Mouse (Mus musculus) megakaryocyte, embryonic 14.5 days (primary cell): ENCODE results near the gene Ube2r2. TPM values are rescaled to one million over a fixed set of nuclear protein-coding genes. Genes with fewer than 3 reads are reported as not detected.
A peak's percentile ranks its signal among the peaks of the same experiment; 100 is the strongest.

Experiments
- H3K27me3 ChIP-seq: replicated peaks from 2 replicates; pipeline ENCODE3; 2012; ENCODE audit warnings: inconsistent platforms
- H3K36me3 ChIP-seq: replicated peaks from 2 replicates; pipeline ENCODE3; 2012; ENCODE audit warnings: low read length, inconsistent platforms, mixed read lengths
- H3K4me1 ChIP-seq: 2 replicates; pipeline ENCODE4 v1.6.1; 2012; ENCODE audit warnings: inconsistent platforms
- H3K4me3 ChIP-seq: replicated peaks from 2 replicates; pipeline ENCODE3; 2012; ENCODE audit warnings: moderate library complexity, mild to moderate bottlenecking, inconsistent platforms
- H3K9me3 ChIP-seq: 2 replicates; pipeline ENCODE4 v1.6.1; 2012; ENCODE audit warnings: inconsistent platforms
- FLI1 ChIP-seq: IDR thresholded peaks from 2 replicates; pipeline ENCODE4 v1.6.1; 2012; ENCODE audit warnings: low read length, inconsistent platforms, mixed read lengths
- GATA1 ChIP-seq: IDR thresholded peaks from 3 replicates; pipeline ENCODE4 v1.6.1; 2012; ENCODE audit warnings: mixed read lengths, low read length, inconsistent platforms, borderline replicate concordance
- polyA plus RNA-seq: library from polyadenylated mRNA; stranded (reverse); fragments of >175 nt; gene quantifications from 2 replicates; pipeline ENCODE4 v1.2.3, GENCODE M21; 2012; ENCODE audit warnings: low replicate concordance; ENCODE audit not compliant: insufficient read depth

Ube2r2 gene
- polyA plus RNA-seq, 1 experiment: 32.8 TPM

DNA sequence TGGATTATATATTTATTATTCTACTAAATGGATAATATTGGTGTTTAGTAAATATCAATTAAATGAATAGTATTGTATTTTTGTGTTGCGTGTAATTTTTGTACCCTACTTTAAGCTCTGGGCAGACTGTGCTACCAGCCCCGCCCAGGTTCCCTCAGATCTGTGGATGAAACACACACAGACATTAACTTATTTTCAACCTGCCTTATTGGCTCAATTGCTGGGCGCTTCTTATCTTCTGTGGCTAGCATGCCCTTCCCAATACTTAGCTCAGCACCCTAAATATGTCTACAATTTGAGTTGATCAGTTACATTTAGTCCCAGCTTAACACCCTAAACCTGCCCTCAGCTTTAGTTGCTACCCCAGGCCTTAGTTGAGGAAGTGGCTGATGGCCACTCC is 25.7 kb downstream of the Ube2r2 start:
- no peak for TF ChIP-seq GATA1
- TF ChIP-seq FLI1: no peak
- H3K9me3 ChIP-seq: no peaks in the 10 kb centered on the region
- peaks cover 7% of the 10 kb centered on the region for H3K36me3 ChIP-seq
- no peaks in the 10 kb centered on the region for H3K27me3 ChIP-seq
- peaks cover 58% of the 10 kb centered on the region for H3K4me1 ChIP-seq
- no peak overlapping the region for H3K4me3 ChIP-seq

DNA sequence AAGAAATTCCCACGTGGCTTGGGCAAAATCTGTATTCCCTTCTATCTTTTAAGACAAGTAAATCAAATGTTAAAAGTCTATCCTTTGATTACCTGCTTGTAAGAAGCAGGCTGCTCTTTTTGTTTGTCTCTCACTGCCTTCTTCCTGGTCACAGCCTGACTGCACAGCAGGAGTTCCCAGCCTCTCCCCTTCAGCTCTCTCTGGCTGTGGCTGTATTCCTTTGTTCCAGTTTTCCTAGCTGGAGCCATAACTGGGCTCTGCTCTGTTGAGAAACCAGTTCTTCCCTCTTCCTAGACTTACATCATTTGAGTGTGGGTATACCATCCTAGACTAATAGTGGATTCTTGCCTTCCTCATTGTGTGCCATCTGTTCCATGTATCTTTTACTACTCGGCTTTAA is 29.4 kb downstream of the Ube2r2 start:
- Histone ChIP-seq H3K4me1 (peaks cover 40% of the 10 kb centered on the region), H3K36me3 (peaks cover 23% of the 10 kb centered on the region), H3K27me3 (no peaks in the 10 kb centered on the region), H3K4me3 (no peak overlapping the region), H3K9me3 (no peaks in the 10 kb centered on the region)
- no peak for TF ChIP-seq GATA1
- TF ChIP-seq FLI1: no peak

DNA sequence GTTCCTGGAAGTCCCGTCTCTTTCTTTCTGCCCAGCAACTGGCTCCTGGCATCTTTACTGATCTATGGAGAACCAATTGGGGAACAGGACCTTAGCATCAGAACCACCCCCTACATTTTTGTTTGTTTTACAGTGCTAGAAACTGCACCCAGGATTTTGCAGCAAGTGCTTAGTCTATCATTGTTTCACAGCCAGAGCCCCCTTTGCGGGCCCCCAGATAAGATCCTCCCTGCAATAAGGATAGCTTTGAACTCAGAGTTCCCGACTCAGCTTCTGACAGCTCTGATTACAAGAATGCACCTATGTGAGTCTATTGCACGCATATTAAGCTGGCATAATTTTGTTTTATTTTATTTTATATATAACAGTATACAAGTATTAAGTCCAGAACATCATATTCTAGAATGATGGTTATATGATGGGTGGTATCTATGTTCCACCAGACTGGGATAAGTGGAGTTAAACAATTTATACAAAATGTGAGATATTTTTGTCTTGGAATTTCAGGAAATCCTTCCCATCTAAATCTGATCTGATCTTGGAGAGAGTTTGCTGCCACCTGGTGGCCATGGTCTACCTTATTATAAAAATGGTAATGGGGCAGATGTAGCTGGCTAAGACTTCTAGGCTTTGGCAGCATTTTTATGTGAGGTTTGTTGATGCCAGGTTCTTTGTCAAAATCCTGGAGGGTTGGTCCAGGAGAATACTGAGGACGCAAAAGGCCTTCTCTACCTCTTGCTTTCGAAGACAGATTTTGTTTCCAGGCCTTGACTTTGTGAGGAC is 30.3 kb downstream of the Ube2r2 start:
- peaks cover 24% of the 10 kb centered on the region for H3K36me3 ChIP-seq
- no peaks in the 10 kb centered on the region for H3K9me3 ChIP-seq
- no peak overlapping the region for H3K4me3 ChIP-seq
- no peak for TF ChIP-seq GATA1
- no peak for TF ChIP-seq FLI1
- peaks cover 38% of the 10 kb centered on the region for H3K4me1 ChIP-seq
- H3K27me3 ChIP-seq: no peaks in the 10 kb centered on the region

DNA sequence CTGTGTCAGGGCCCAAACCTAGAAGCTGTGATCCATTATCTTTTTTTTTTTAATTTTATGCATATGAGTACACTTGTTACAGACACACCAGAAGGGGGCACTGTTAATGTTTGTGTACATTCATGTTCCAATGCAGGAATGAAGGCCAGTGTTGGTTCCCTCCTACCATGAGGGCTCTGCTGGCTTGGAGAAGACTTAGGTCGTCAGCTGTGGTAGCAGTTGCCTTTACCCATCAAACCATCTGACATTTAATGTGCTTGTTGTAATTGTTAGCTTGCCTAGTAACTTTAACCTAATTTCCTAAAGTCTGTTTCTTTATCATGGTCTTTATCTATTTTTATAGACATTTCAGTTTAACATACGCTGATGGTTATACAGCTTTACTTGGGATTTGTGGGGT is 35.4 kb downstream of the Ube2r2 start:
- Histone ChIP-seq H3K36me3 (peaks cover 48% of the 10 kb centered on the region), H3K4me3 (no peak overlapping the region), H3K4me1 (peaks cover 31% of the 10 kb centered on the region), H3K9me3 (no peaks in the 10 kb centered on the region), H3K27me3 (no peaks in the 10 kb centered on the region)
- TF ChIP-seq FLI1 (no peak), GATA1 (no peak)

DNA sequence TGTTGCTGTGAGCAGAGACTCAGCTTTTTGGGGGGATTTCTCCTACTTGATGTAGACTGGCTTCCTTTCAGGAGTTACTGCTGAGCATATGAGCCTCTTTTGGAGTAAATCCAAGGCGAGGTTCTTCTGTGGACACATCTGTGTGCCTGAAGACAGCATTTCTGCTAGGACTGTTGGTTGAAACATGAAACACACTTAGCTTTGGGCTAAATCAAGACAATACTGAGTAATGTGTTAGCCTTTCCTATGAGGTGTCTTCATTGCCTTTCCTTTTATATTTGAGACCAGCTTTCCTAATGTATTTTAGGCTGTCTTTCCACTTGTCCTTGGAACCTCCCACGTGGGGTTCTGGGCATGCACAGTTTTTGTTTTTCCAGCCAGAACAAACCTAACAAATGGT is 39.1 kb downstream of the Ube2r2 start:
- Histone ChIP-seq H3K27me3 (no peaks in the 10 kb centered on the region), H3K36me3 (peaks cover 63% of the 10 kb centered on the region), H3K4me3 (no peak overlapping the region), H3K4me1 (peaks cover 46% of the 10 kb centered on the region), H3K9me3 (no peaks in the 10 kb centered on the region)
- TF ChIP-seq GATA1 (no peak), FLI1 (no peak)

DNA sequence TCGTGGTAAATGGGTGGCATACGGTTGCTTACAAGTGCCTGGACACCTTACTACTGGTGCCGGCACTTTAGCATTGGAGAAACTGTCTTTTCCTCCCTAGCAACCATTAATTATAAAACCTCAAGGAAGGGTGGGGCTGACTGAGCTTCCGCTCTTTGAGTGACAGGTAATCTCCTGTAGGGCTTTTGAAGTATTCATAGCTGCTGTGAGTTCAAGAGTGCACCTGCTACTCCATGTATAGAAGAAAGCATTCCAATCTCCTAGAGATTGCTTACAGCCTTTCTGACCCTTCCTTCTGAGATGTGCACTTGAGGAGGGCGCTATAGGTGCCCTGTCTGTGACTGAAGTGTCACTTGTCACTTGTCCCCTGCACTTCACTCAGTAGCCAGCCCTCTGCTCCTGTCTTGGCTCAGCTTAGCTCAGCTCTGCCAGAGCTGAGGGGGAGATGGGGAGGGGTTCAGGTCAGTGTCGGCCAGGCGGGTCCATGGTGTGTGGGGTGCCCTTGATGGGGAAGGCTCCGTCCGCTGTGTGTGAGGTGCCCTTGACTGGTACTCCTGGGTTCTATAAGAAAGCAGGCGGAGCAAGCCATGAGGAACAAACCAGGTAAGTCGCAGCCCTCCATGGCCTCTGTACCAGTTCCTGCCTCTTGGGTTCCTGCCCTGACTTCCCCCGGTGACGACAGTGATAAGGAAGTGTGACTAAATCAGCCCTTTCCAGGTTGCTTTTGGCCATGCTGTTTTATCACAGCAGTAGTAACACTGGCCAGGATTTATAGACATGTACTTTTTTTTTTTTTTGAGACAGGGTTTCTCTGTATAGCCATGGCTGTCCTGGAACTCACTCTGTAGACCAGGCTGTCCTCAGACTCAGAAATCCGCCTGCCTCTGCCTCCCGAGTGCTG is 44.5 kb downstream of the Ube2r2 start:
- Histone ChIP-seq H3K4me3 (no peak overlapping the region), H3K36me3 (peaks cover 79% of the 10 kb centered on the region), H3K27me3 (no peaks in the 10 kb centered on the region), H3K4me1 (peaks cover 33% of the 10 kb centered on the region), H3K9me3 (no peaks in the 10 kb centered on the region)
- TF ChIP-seq FLI1: no peak
- TF ChIP-seq GATA1: no peak

DNA sequence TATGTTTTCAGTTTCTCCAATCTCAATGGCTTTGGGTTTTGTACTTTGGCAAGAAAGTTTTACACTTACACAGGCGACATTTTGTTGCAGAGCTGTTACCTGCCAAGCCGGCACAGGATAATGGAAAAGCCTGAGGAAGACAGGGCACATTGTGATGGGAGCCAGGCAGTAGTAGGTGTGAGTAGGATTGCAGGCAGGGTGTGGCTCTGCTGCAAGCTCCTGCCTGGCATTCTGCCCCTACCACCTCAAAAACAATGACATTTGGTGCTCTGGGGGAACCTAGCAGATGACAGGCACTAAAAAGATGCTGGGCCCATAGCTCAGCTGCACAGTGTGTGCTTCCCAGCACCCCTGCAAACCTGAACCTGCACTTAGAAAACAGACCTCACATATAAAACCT is 54.3 kb downstream of the Ube2r2 start:
- Histone ChIP-seq H3K4me1 (peaks cover 37% of the 10 kb centered on the region), H3K27me3 (no peaks in the 10 kb centered on the region), H3K36me3 (peaks cover 96% of the 10 kb centered on the region), H3K4me3 (no peak overlapping the region), H3K9me3 (no peaks in the 10 kb centered on the region)
- TF ChIP-seq GATA1: no peak
- TF ChIP-seq FLI1: no peak

DNA sequence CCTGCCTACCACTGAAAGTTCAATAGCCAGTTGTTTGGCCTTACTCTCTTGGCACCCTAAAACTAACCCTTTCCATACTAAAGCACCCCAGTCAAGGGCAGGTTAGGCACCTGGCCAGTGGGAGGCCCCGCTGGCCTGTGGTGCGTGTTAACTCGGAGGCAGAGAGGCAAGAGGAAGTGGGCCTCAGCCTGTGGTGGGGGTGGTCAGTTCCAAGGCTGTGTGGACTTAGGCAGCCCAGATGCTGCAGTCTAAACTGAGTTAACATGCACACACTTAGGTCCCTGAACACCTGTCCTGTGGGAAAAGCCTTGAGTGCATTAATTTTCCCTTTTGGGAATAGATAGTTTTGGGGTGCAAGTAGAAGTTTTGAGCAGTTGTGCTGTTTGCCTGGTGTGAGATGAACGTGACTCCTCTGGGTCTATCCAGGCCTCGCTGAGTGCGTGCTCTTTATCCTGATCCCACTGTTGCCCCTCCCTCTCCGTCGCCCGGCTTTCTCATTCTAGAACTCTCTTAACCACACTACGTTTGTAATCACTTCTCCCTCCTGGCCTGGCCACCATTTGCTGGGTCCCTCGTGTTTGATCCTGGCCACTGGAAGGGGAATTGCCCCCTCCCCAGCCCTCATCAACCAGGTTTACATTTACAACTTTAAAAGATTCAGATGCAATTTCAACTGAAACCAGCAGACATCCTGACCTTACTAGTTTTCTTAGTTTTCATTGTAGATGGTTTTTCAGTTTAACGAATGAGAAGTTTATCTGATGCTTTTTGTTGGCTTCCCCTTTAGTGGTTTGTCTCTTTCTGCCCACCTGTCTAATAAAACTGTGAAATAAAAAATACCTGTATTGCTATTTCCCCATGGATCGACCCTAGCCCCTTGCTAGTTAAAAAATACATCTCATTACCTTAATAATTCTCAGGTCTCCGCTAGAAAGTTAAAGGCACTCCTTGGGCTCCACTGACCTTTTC is 57.3 kb downstream of the Ube2r2 start:
- Histone ChIP-seq H3K4me1 (peaks cover 37% of the 10 kb centered on the region), H3K27me3 (no peaks in the 10 kb centered on the region), H3K36me3 (peaks cover 98% of the 10 kb centered on the region), H3K9me3 (no peaks in the 10 kb centered on the region), H3K4me3 (peak overlapping the region; percentile 23)
- no peak for TF ChIP-seq GATA1

DNA sequence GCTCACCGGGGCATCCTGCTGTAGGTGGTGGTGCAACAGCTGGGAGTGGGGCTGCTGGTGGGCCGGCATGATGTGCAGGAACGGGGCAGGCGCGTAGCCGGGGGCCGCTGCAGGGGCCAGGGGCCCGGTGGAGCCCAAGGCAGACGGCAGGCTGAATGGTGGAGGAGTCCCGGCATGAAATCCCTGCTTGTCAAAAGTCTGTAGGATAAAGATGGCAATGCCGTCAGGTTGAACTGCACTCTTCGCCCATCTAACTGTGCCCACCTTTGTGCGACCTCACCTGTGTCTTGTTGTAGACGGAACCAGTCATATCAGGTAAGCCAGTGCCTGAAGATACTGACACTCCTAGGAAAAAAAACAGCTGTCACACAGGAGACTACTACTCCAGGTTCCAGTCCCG is 59.8 kb downstream of the Ube2r2 start:
- no peak overlapping the region for H3K4me3 ChIP-seq
- no peaks in the 10 kb centered on the region for H3K27me3 ChIP-seq
- no peaks in the 10 kb centered on the region for H3K9me3 ChIP-seq
- no peak for TF ChIP-seq FLI1
- TF ChIP-seq GATA1: no peak
- peaks cover 26% of the 10 kb centered on the region for H3K4me1 ChIP-seq
- H3K36me3 ChIP-seq: peaks cover 98% of the 10 kb centered on the region
